ENCODE assay signal across 8 mouse cellular contexts in the genomic region with DNA sequence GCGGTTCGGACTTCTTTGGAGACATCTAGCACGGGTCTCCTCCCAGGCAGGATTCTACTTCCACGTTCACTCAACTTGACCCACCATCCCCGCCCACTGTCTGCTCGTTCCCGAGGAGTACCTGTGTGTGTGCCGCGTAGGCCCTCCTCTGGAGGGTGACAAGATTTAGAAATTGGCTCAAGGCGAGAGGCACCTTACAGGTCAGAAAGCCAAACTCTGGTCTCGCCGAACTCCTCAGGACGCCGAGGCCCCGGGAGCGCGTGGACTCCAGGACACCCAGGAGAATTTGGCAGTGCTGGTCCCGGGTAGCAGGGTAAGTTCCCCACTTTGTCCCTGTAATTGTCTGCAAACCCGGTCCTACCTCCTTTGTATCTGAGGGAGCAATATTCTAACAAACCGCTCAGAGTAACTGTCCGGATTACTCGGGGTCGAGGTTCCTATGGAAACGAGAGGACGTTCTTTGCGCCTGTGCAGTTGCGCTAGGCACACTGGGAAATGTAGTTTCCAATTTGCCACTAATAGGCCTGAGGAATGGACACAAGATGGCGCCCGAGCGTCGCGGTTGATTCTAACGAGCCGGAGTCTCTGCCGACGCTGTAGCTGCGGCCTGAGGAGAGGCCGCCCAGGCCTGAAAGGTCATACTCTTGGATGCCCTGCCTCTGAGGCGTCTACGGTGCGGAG. TPM values are rescaled to one million over a fixed set of nuclear protein-coding genes. Genes with fewer than 3 reads are reported as not detected.
DNase-seq lines count a peak whose midpoint lies in the region; ATAC-seq lines count a peak whose summit lies in the region.

No protein-coding gene starts in this region.

- ATAC-seq in hindbrain, embryonic 16.5 days, result peak; percentile 94

- no peaks in the 10 kb centered on the region for H3K27me3 ChIP-seq in hindbrain, embryonic 16.5 days (replicated peaks; ENCODE audit: control insufficient read depth, insufficient read depth, low read length)

- no peaks in the 10 kb centered on the region for H3K36me3 ChIP-seq in hindbrain, embryonic 16.5 days (ENCODE audit: control insufficient read depth, insufficient read depth, low read length)
- no peaks in the 10 kb centered on the region for H3K36me3 ChIP-seq in macrophage (ENCODE audit: inconsistent target)

- peak overlapping the region; percentile 74 for H3K4me3 ChIP-seq in hindbrain, embryonic 16.5 days (ENCODE audit: low read length)
- H3K4me3 ChIP-seq in macrophage (ENCODE audit: inconsistent target), result peak overlapping the region; percentile 85

- peak overlapping the region; percentile 85 for H3K4me2 ChIP-seq in hindbrain, embryonic 16.5 days (ENCODE audit: low read length)

- peaks cover 5% of the 10 kb centered on the region for H3K4me1 ChIP-seq in hindbrain, embryonic 16.5 days (ENCODE audit: control insufficient read depth, insufficient read depth, low read depth, low read length)

- DNase-seq in T-cell, adult 2 months (ENCODE audit: low spot score), result peak; percentile 85
- peak; percentile 93 to 96 for DNase-seq in cerebellum, postnatal 36 days
- peak; percentile 95 for DNase-seq in gastrocnemius, adult 18-20 months (ENCODE audit: low spot score)
- peak; percentile 93 to 94 for DNase-seq in left cerebral cortex, adult 18-20 months (ENCODE audit: low spot score in 2 of 2)
- peak; percentile 92 for DNase-seq in right cerebral cortex, adult 18-20 months
- peak; percentile 75 for DNase-seq in urinary bladder, postnatal 10 days (ENCODE audit: low spot score)

- no peaks in the 10 kb centered on the region for H3K9me3 ChIP-seq in hindbrain, embryonic 16.5 days (ENCODE audit: control insufficient read depth, low read length)

- H3K79me2 ChIP-seq in macrophage (ENCODE audit: inconsistent target), result no peaks in the 10 kb centered on the region

- under 1% methylated on average over 41 of the region's 41 CpGs for WGBS in hindbrain, embryonic 16.5 days
- WGBS in macrophage (ENCODE audit: missing documents), result under 1% methylated on average over 41 of the region's 41 CpGs

- peak overlapping the region; percentile 75 for H3K9ac ChIP-seq in hindbrain, embryonic 16.5 days (ENCODE audit: low read depth, low read length)

- peak overlapping the region; percentile 55; the same call in 1 of the 2 replicates for H3K27ac ChIP-seq in hindbrain, embryonic 16.5 days (ENCODE audit: low read depth, low read length)
- H3K27ac ChIP-seq in macrophage, result peak overlapping the region; percentile 24; the same call in 1 of the 2 replicates

RNA-seq across cellular contexts. Expression of a gene that starts 11.6 kb away (rescaled TPM):
- 1 to 10 TPM; 2.8 to 3.4 TPM for total RNA-seq in gastrocnemius, adult 18-20 months (2021)
- 19.9 and 21.2 TPM in 2 replicates for polyA plus RNA-seq in hindbrain, embryonic 16.5 days (2015; fragmentation: Nextera tagmentation; extraction: Ambion mirVana)
- 10 to 100 TPM; 49.2 to 52.4 TPM for total RNA-seq in left cerebral cortex, adult 18-20 months (2021)
- 100 to 1,000 TPM; 162 to 687 (median 390) TPM for total RNA-seq in macrophage (2018; cell fraction: chromatin; rRNA removed)
- 10 to 100 TPM; 40.4 to 92.6 (median 62.0) TPM for total RNA-seq in macrophage (2018; cell fraction: cytosol; rRNA removed)
- total RNA-seq in macrophage (2018; cell fraction: nucleus; rRNA removed), result 100 to 1,000 TPM; 117 to 367 (median 243) TPM
- 32.6 to 83.1 TPM (median 36.6 TPM) in 3 replicates for polyA plus RNA-seq in macrophage (2018)

RNA-seq across cellular contexts. Expression of a gene that starts 25.6 kb away (rescaled TPM):
- total RNA-seq in gastrocnemius, adult 18-20 months (2021), result under 1 TPM; 0.16 to 0.81 TPM
- 69.0 and 85.3 TPM in 2 replicates for polyA plus RNA-seq in hindbrain, embryonic 16.5 days (2015; fragmentation: Nextera tagmentation; extraction: Ambion mirVana)
- total RNA-seq in left cerebral cortex, adult 18-20 months (2021), result 10 to 100 TPM; 67.2 to 71.2 TPM
- total RNA-seq in macrophage (2018; cell fraction: chromatin; rRNA removed), result 10 to 100 TPM in 24 of 26 experiments, 1 to 10 TPM in 2; 4.3 to 65.5 (median 36.8) TPM
- 10 to 100 TPM in 2 of 26 experiments, 1 to 10 TPM in 24; 3.6 to 10.8 (median 7.2) TPM for total RNA-seq in macrophage (2018; cell fraction: cytosol; rRNA removed)
- total RNA-seq in macrophage (2018; cell fraction: nucleus; rRNA removed), result 10 to 100 TPM in 20 of 26 experiments, 1 to 10 TPM in 6; 5.6 to 36.3 (median 20.3) TPM
- polyA plus RNA-seq in macrophage (2018), result 3.2 to 8.1 TPM (median 5.6 TPM) in 3 replicates

RNA-seq across cellular contexts. Expression of a gene that starts 25.7 kb away (rescaled TPM):
- 10 to 100 TPM; 16.3 to 17.8 TPM for total RNA-seq in gastrocnemius, adult 18-20 months (2021)
- polyA plus RNA-seq in hindbrain, embryonic 16.5 days (2015; fragmentation: Nextera tagmentation; extraction: Ambion mirVana), result 21.3 and 24.0 TPM in 2 replicates
- 10 to 100 TPM; 13.4 to 18.2 TPM for total RNA-seq in left cerebral cortex, adult 18-20 months (2021)
- total RNA-seq in macrophage (2018; cell fraction: chromatin; rRNA removed), result 10 to 100 TPM in 6 of 26 experiments, 1 to 10 TPM in 20; 2.3 to 16.2 (median 6.8) TPM
- 10 to 100 TPM; 32.6 to 53.1 (median 46.7) TPM for total RNA-seq in macrophage (2018; cell fraction: cytosol; rRNA removed)
- total RNA-seq in macrophage (2018; cell fraction: nucleus; rRNA removed), result 10 to 100 TPM in 19 of 26 experiments, 1 to 10 TPM in 7; 4.9 to 32.7 (median 13.5) TPM
- 33.8 to 76.3 TPM (median 47.8 TPM) in 3 replicates for polyA plus RNA-seq in macrophage (2018)

RNA-seq across cellular contexts. Expression of a gene that starts 43.2 kb away (rescaled TPM):
- not detected for total RNA-seq in gastrocnemius, adult 18-20 months (2021)
- not detected in 2 replicates for polyA plus RNA-seq in hindbrain, embryonic 16.5 days (2015; fragmentation: Nextera tagmentation; extraction: Ambion mirVana)
- not detected for total RNA-seq in left cerebral cortex, adult 18-20 months (2021)
- total RNA-seq in macrophage (2018; cell fraction: chromatin; rRNA removed), result not detected
- under 1 TPM in 1 of 26 experiments, not detected in 25; 0.74 TPM for total RNA-seq in macrophage (2018; cell fraction: cytosol; rRNA removed)
- total RNA-seq in macrophage (2018; cell fraction: nucleus; rRNA removed), result not detected
- not detected in 3 replicates for polyA plus RNA-seq in macrophage (2018)

RNA-seq across cellular contexts. Expression of a gene that starts 43.3 kb away (rescaled TPM):
- total RNA-seq in gastrocnemius, adult 18-20 months (2021), result under 1 TPM; 0.34 to 0.47 TPM
- 1.0 and 1.1 TPM in 2 replicates for polyA plus RNA-seq in hindbrain, embryonic 16.5 days (2015; fragmentation: Nextera tagmentation; extraction: Ambion mirVana)
- total RNA-seq in left cerebral cortex, adult 18-20 months (2021), result 1 to 10 TPM; 1.5 to 1.9 TPM
- 100 to 1,000 TPM in 2 of 26 experiments, 10 to 100 TPM in 8, 1 to 10 TPM in 8, under 1 TPM in 7, not detected in 1; 0.30 to 176 (median 4.0) TPM for total RNA-seq in macrophage (2018; cell fraction: chromatin; rRNA removed)
- 10 to 100 TPM in 4 of 26 experiments, 1 to 10 TPM in 4, under 1 TPM in 14, not detected in 4; 0.07 to 29.5 (median 0.49) TPM for total RNA-seq in macrophage (2018; cell fraction: cytosol; rRNA removed)
- total RNA-seq in macrophage (2018; cell fraction: nucleus; rRNA removed), result 100 to 1,000 TPM in 3 of 26 experiments, 10 to 100 TPM in 6, 1 to 10 TPM in 12, under 1 TPM in 4, not detected in 1; 0.50 to 126 (median 5.6) TPM
- polyA plus RNA-seq in macrophage (2018), result 0.10 to 0.21 TPM (median 0.17 TPM) in 3 replicates

Comparison
In these comparisons a context has a peak if more than half of its experiments do, and no peak if none do; other contexts are left out.
1. Peak in every context shown above with its lines: DNase-seq, ATAC-seq, H3K4me3 ChIP-seq and H3K27ac ChIP-seq.
2. RNA of a gene that starts 11.6 kb away (total RNA-seq): 49.2 to 52.4 TPM in left cerebral cortex, adult 18-20 months; 2.8 to 3.4 TPM in gastrocnemius, adult 18-20 months; every median in the first group is over 10 times any median in the second.
3. RNA of a gene that starts 25.6 kb away (total RNA-seq): 67.2 to 71.2 TPM in left cerebral cortex, adult 18-20 months; 0.16 to 0.81 TPM in gastrocnemius, adult 18-20 months; every median in the first group is over 10 times any median in the second.